10 mouse cellular contexts compared by ENCODE assay signal in genomic region chr13:112986451-112986950, GRCm38 (mm10). TPM values are rescaled to one million over a fixed set of nuclear protein-coding genes. Genes with fewer than 3 reads are reported as not detected.
DNase-seq lines count a peak whose midpoint lies in the region; ATAC-seq and TF ChIP-seq lines count a peak whose summit lies in the region.
"Had no signal": no experiment of that assay in that cellular context is flagged by ENCODE, and none has a peak within 500 bp of the region (broad histone marks: within the 10 kb centered on the region; RNA-seq: fewer than 3 reads in every experiment).

No protein-coding gene starts in this region.

- no peaks in the 10 kb centered on the region for H3K36me3 ChIP-seq in kidney, postnatal 0 days (ENCODE audit: insufficient read depth, low read length)
- H3K36me3 ChIP-seq in embryonic facial prominence, embryonic 13.5 days, result no peaks in the 10 kb centered on the region
- H3K36me3 ChIP-seq in hindbrain, embryonic 15.5 days, result no peaks in the 10 kb centered on the region
- no peaks in the 10 kb centered on the region for H3K36me3 ChIP-seq in midbrain, embryonic 14.5 days (ENCODE audit: control insufficient read depth, insufficient read depth, low read length)
- H3K36me3 ChIP-seq: limb, embryonic 15.5 days had no signal

- peaks cover 49% of the 10 kb centered on the region for H3K27me3 ChIP-seq in kidney, postnatal 0 days (ENCODE audit: insufficient read depth, low read length)
- H3K27me3 ChIP-seq in embryonic facial prominence, embryonic 13.5 days, result peaks cover 81% of the 10 kb centered on the region
- H3K27me3 ChIP-seq in hindbrain, embryonic 15.5 days, result peaks cover 64% of the 10 kb centered on the region
- H3K27me3 ChIP-seq in midbrain, embryonic 14.5 days (ENCODE audit: control insufficient read depth, insufficient read depth, low read length), result peaks cover 60% of the 10 kb centered on the region

- no peak overlapping the region for H3K9ac ChIP-seq in kidney, postnatal 0 days (ENCODE audit: low read depth, low read length)
- no peak overlapping the region for H3K9ac ChIP-seq in embryonic facial prominence, embryonic 13.5 days
- no peak overlapping the region for H3K9ac ChIP-seq in hindbrain, embryonic 15.5 days
- no peak overlapping the region for H3K9ac ChIP-seq in midbrain, embryonic 14.5 days (replicated peaks; ENCODE audit: low read length)
- H3K9ac ChIP-seq: limb, embryonic 15.5 days had no signal

- no peak overlapping the region for H3K27ac ChIP-seq in kidney, postnatal 0 days
- no peak overlapping the region for H3K27ac ChIP-seq in embryonic facial prominence, embryonic 13.5 days
- H3K27ac ChIP-seq in hindbrain, embryonic 15.5 days (replicated peaks), result no peak overlapping the region
- no peak overlapping the region for H3K27ac ChIP-seq in midbrain, embryonic 14.5 days (replicated peaks; ENCODE audit: low read depth, low read length)
- H3K27ac ChIP-seq: limb, embryonic 15.5 days had no signal

- no peak for ATAC-seq in kidney, postnatal 0 days (replicated peaks; ENCODE audit: low FRiP score, low read depth)
- no peak for ATAC-seq in embryonic facial prominence, embryonic 13.5 days (ENCODE audit: insufficient number of reproducible peaks, insufficient read depth, low FRiP score, low TSS enrichment, low read depth)
- ATAC-seq in hindbrain, embryonic 15.5 days (ENCODE audit: low FRiP score, low read depth), result no peak
- ATAC-seq in midbrain, embryonic 14.5 days (ENCODE audit: low FRiP score, low TSS enrichment), result no peak

- H3K4me1 ChIP-seq in kidney, postnatal 0 days (replicated peaks; ENCODE audit: insufficient read depth, low read length), result peaks cover 17% of the 10 kb centered on the region
- H3K4me1 ChIP-seq in embryonic facial prominence, embryonic 13.5 days, result peaks cover 37% of the 10 kb centered on the region
- peaks cover 35% of the 10 kb centered on the region for H3K4me1 ChIP-seq in hindbrain, embryonic 15.5 days (replicated peaks)
- H3K4me1 ChIP-seq in midbrain, embryonic 14.5 days (ENCODE audit: control insufficient read depth, insufficient read depth, low read length), result peaks cover 29% of the 10 kb centered on the region

- TF ChIP-seq CTCF in kidney, postnatal 0 days (IDR thresholded peaks at IDR 0.05; ENCODE audit: low read depth), result no peak

- peak overlapping the region; percentile 99 for H3K4me2 ChIP-seq in kidney, postnatal 0 days (ENCODE audit: low read length)
- H3K4me2 ChIP-seq in embryonic facial prominence, embryonic 13.5 days, result peak overlapping the region; percentile 99
- peak overlapping the region; percentile 94 for H3K4me2 ChIP-seq in hindbrain, embryonic 15.5 days
- H3K4me2 ChIP-seq in midbrain, embryonic 14.5 days (ENCODE audit: low read length), result peak overlapping the region; percentile 98

- WGBS in kidney, postnatal 0 days, result 1% methylated on average over 17 of the region's 17 CpGs
- WGBS in embryonic facial prominence, embryonic 13.5 days, result 0% methylated on average over 17 of the region's 17 CpGs
- 2% methylated on average over 17 of the region's 17 CpGs for WGBS in hindbrain, embryonic 15.5 days
- under 1% methylated on average over 17 of the region's 17 CpGs for WGBS in midbrain, embryonic 14.5 days

- peak overlapping the region; percentile 49; the same call in 1 of the 2 replicates for H3K4me3 ChIP-seq in kidney, postnatal 0 days (replicated peaks; ENCODE audit: low read depth, low read length)
- H3K4me3 ChIP-seq in embryonic facial prominence, embryonic 13.5 days, result peak overlapping the region; percentile 56
- H3K4me3 ChIP-seq in hindbrain, embryonic 15.5 days, result peak overlapping the region; percentile 48
- peak overlapping the region; percentile 51 for H3K4me3 ChIP-seq in midbrain, embryonic 14.5 days (replicated peaks; ENCODE audit: low read depth, low read length)

- no peak for DNase-seq in kidney, postnatal 0 days (ENCODE audit: low spot score)
- DNase-seq in kidney, adult 9 months, result no peak
- DNase-seq in midbrain, embryonic 14.5 days, result peak; percentile 35
- DNase-seq in layer of hippocampus, adult 9-11 months, result no peak
- DNase-seq in cerebellum, postnatal 4 days (ENCODE audit: low spot score in 2 of 2), result no peak
- DNase-seq in lung, postnatal 25 days (ENCODE audit: low spot score), result no peak

- H3K9me3 ChIP-seq in kidney, postnatal 0 days (replicated peaks; ENCODE audit: low read length), result no peaks in the 10 kb centered on the region
- H3K9me3 ChIP-seq in embryonic facial prominence, embryonic 13.5 days, result no peaks in the 10 kb centered on the region
- H3K9me3 ChIP-seq in hindbrain, embryonic 15.5 days, result no peaks in the 10 kb centered on the region
- H3K9me3 ChIP-seq in midbrain, embryonic 14.5 days (ENCODE audit: control insufficient read depth, low read length), result no peaks in the 10 kb centered on the region
- H3K9me3 ChIP-seq: limb, embryonic 15.5 days had no signal

RNA-seq across cellular contexts. Expression of gene Ccno, which starts 1.1 kb away (rescaled TPM):
- 0.29 and 0.33 TPM in 2 replicates for polyA plus RNA-seq in kidney, postnatal 0 days (2015; fragmentation: Nextera tagmentation; extraction: Ambion mirVana)
- 0.63 and 1.1 TPM in 2 replicates for polyA plus RNA-seq in embryonic facial prominence, embryonic 13.5 days (2015; fragmentation: Nextera tagmentation; extraction: Ambion mirVana)
- 0.67 and 1.4 TPM in 2 replicates for polyA plus RNA-seq in hindbrain, embryonic 15.5 days (2015; fragmentation: Nextera tagmentation; extraction: Ambion mirVana)
- polyA plus RNA-seq in midbrain, embryonic 14.5 days (2014; fragmentation: Nextera tagmentation; extraction: Ambion mirVana), result 0.57 and 0.58 TPM in 2 replicates

RNA-seq across cellular contexts. Expression of gene Mcidas, which starts 7.1 kb away (rescaled TPM):
- polyA plus RNA-seq in kidney, postnatal 0 days (2015; fragmentation: Nextera tagmentation; extraction: Ambion mirVana), result 0.05 TPM in 1 of 2 replicates, not detected in the other
- polyA plus RNA-seq in embryonic facial prominence, embryonic 13.5 days (2015; fragmentation: Nextera tagmentation; extraction: Ambion mirVana), result 0.21 and 0.34 TPM in 2 replicates
- 0.45 and 1.3 TPM in 2 replicates for polyA plus RNA-seq in hindbrain, embryonic 15.5 days (2015; fragmentation: Nextera tagmentation; extraction: Ambion mirVana)
- polyA plus RNA-seq in midbrain, embryonic 14.5 days (2014; fragmentation: Nextera tagmentation; extraction: Ambion mirVana), result 0.22 and 0.27 TPM in 2 replicates
- polyA plus RNA-seq: limb, embryonic 15.5 days had no signal

RNA-seq across cellular contexts. Expression of gene Cdc20b, which starts 48.4 kb away (rescaled TPM):
- not detected in 2 replicates for polyA plus RNA-seq in kidney, postnatal 0 days (2015; fragmentation: Nextera tagmentation; extraction: Ambion mirVana)
- polyA plus RNA-seq in embryonic facial prominence, embryonic 13.5 days (2015; fragmentation: Nextera tagmentation; extraction: Ambion mirVana), result 0.14 TPM in 1 of 2 replicates, not detected in the other
- 0.24 and 0.52 TPM in 2 replicates for polyA plus RNA-seq in hindbrain, embryonic 15.5 days (2015; fragmentation: Nextera tagmentation; extraction: Ambion mirVana)
- polyA plus RNA-seq in midbrain, embryonic 14.5 days (2014; fragmentation: Nextera tagmentation; extraction: Ambion mirVana), result 0.13 and 0.75 TPM in 2 replicates
- polyA plus RNA-seq: gonadal fat pad, adult 2 months; limb, embryonic 15.5 days had no signal

RNA-seq across cellular contexts. Expression of gene Dhx29, which starts 59.2 kb away (rescaled TPM):
- polyA plus RNA-seq in kidney, postnatal 0 days (2015; fragmentation: Nextera tagmentation; extraction: Ambion mirVana), result 19.1 and 20.0 TPM in 2 replicates
- polyA plus RNA-seq in embryonic facial prominence, embryonic 13.5 days (2015; fragmentation: Nextera tagmentation; extraction: Ambion mirVana), result 31.6 and 44.2 TPM in 2 replicates
- polyA plus RNA-seq in hindbrain, embryonic 15.5 days (2015; fragmentation: Nextera tagmentation; extraction: Ambion mirVana), result 28.9 and 34.6 TPM in 2 replicates
- polyA plus RNA-seq in midbrain, embryonic 14.5 days (2014; fragmentation: Nextera tagmentation; extraction: Ambion mirVana), result 29.0 and 30.9 TPM in 2 replicates

RNA-seq across cellular contexts. Expression of gene Mtrex, which starts 59.3 kb away (rescaled TPM):
- 44.5 and 46.0 TPM in 2 replicates for polyA plus RNA-seq in kidney, postnatal 0 days (2015; fragmentation: Nextera tagmentation; extraction: Ambion mirVana)
- 74.7 and 78.6 TPM in 2 replicates for polyA plus RNA-seq in embryonic facial prominence, embryonic 13.5 days (2015; fragmentation: Nextera tagmentation; extraction: Ambion mirVana)
- polyA plus RNA-seq in hindbrain, embryonic 15.5 days (2015; fragmentation: Nextera tagmentation; extraction: Ambion mirVana), result 56.3 and 57.5 TPM in 2 replicates
- polyA plus RNA-seq in midbrain, embryonic 14.5 days (2014; fragmentation: Nextera tagmentation; extraction: Ambion mirVana), result 51.3 and 69.5 TPM in 2 replicates
